Mouse (Mus musculus) left cerebral cortex, adult 2 months (tissue): ENCODE measurements around the gene Pars2. TPM values are rescaled to one million over a fixed set of nuclear protein-coding genes. Genes with fewer than 3 reads are reported as not detected.
A peak's percentile ranks its signal among the peaks of the same experiment; 100 is the strongest.

Experiments
- DNase-seq, 2 experiments: peaks; one replicate each; pipeline ENCODE4 v3.0.0; 2021 to 2022; ENCODE audit warnings: low spot score in 2 of 2, mixed read lengths in 1 of 2; ENCODE audit errors: extremely low spot score in 1 of 2
- H3K27ac ChIP-seq: fragments of 200-600 bp; 2 replicates; pipeline ENCODE4 v1.8.1; 2022
- H3K4me3 ChIP-seq: fragments of 200-600 bp; 2 replicates; pipeline ENCODE4 v1.8.1; 2022
- CTCF ChIP-seq: fragments of 200-600 bp; IDR thresholded peaks from 2 replicates; pipeline ENCODE4 v1.8.1; 2022; ENCODE audit warnings: antibody characterized with exemption, mild to moderate bottlenecking, moderate library complexity
- intact Hi-C: fragments of 180-260 bp; cut with DNase I; formaldehyde crosslinking; loops from one replicate; pipeline ENCODE4 v1.15.1; 2025
- total RNA-seq, 2 experiments: library from RNA; stranded (reverse); gene quantifications; 2 replicates each; pipeline ENCODE4 v1.2.3; 2021

The Pars2 gene
- total RNA-seq, 2 experiments from 2014 or later: 6.1 to 6.3 TPM

DNA sequence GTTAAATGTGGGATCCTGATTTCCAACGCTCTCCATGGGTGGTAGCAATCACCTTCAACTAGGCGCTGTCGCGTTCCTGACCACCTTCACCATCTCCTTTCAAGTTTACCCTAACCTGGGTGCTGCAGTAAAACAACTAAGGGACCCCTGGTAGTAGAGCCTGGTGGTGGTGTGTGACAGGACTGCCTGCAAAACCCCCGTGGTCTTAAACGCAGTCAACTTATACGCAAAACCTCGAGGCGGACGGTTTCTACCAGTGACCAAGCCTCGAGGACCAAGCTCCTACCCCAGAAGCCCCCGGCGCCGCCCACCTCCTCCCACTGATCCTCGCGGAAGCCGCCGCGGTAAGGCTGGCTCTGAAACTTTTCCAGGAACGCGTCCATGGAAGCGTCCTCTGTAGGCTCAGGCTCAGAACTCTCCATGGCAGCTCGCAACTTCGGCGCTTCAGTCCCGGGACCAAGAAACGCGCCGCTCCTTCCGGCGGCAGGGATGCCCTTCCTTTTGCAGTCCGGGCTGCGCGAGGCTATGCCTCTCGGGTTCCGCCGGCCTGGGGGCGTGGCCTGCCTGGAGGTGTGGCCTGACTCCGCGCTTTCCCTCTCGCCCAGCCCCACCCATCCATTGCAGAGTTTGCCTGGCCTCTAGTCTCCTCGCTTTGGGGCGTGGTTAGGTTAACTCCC is 27.7 kb downstream of the Pars2 start, which contains the start of gene Ttc4:
Gene Ttc4, minus strand, starts transcription at position 503 of the 677 bp plus-strand sequence.
- peak within 1 kb of the TSS; percentile 53; the same call in 1 of the 2 replicates for H3K27ac ChIP-seq

DNA sequence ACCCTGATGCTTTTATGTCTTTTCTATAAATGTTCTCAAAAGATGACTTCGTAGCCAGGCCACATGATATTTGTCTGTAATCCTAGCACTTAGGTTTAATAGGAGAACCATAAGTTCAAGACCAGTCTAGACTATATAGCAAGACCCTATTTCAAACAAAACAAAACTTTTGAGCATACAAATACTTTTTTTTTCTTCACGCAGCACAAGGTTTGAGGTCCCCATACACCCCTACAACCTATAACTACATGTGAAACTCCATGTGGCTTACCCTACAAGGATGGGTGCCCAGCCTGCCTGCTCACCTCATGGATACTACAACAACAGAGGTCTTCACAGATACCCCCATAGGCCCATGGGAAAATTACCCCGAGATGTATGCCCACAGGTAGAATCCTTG is 28.3 kb downstream of the Pars2 start:
- Histone ChIP-seq H3K27ac (no peak overlapping the region), H3K4me3 (peak overlapping the region; percentile 72)
- intact Hi-C loops: no loop called here
- no peak for TF ChIP-seq CTCF
- no peak for DNase-seq

More for the DNA sequence above, 27.7 kb downstream of the Pars2 start, which contains the start of gene Ttc4:
- intact Hi-C loops: no loop called here
- peak within 1 kb of the TSS; percentile 72 for H3K4me3 ChIP-seq
- DNase-seq: peak; percentile 85 to 88
- TF ChIP-seq CTCF: no peak

DNA sequence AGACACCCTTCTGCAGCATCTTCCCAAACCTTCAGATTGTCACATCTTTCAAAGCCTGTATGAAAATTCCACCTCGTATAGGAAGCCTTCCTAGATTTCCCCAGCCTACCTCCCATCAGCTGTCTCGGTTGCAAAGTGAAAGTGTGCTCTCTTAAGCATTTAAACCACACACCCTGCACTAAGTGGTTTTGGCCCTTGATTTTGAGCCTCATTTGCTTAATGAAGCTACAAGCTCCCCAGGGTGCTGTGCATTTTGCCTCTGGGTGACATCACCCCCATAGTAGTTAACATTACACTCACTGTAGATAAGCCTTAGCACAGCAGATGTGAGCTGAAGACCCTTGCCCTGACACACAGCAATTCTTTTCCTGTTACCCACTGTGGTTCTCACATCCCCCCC is 30.1 kb downstream of the Pars2 start:
- H3K27ac ChIP-seq: no peak overlapping the region
- DNase-seq: no peak
- no peak overlapping the region for H3K4me3 ChIP-seq
- TF ChIP-seq CTCF: no peak
- intact Hi-C loops: no loop called here

DNA sequence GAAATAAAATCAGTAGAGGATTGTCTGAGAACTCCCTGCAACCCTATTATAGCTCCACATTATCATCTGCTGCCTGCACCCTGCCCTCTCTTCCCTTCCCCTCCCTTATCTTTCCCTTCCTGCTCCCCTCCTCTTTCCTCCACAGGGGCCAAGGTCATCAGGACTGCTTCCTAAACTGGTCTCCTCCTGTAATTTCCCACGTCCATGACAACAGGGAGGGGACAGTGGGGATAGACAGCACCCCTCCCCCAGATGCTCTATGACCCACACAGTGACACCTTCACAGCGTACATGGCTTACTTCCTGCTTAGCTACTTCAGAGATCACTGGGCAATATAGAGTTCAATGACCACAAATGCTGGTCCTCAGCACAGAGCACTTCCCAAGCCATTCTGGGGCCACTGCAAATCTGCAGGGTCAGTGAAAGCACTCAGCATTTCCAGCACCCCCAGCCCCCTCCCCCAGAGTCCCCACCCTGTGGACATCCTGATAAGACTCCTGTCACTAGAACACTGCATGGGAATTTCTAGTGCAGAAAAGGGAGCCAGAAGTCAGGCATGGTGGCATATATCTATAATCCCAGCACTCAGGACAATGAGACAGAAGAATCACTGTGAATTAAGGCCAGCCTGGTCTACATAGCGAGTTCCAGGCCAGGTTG is 37.9 kb downstream of the Pars2 start:
- TF ChIP-seq CTCF: no peak
- no peak overlapping the region for H3K4me3 ChIP-seq
- H3K27ac ChIP-seq: no peak overlapping the region
- DNase-seq: no peak
- intact Hi-C loops: no loop called here

DNA sequence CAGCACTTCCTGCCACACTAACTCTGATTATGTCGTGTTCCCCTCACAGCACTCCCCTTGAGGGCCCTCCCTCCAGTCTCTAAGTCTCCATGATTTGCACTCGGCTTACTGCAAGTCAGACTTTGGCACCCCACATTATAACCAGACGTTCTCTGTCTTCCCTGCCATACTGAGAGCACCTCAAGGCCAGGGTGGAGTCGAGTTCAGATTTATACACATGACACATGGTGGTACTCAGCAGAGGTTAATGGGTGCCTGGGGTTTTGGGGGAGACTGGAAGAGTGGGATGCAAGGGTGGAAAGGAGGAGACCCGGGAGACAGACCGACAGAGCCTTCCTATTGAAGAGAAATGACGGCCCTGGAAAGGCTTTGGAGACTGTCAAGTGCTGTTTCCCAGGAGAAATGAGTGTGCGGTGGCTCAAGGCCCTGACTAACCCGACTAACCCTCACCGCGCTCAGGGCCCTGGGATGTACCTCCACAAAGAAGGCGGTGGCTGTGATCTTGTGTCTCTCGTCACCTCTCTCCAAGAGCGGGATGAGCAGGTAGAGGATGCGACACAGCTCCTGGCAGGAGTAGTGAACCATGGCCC is 43.1 kb downstream of the Pars2 start:
- no peak for DNase-seq
- Histone ChIP-seq H3K4me3 (no peak overlapping the region), H3K27ac (no peak overlapping the region)
- TF ChIP-seq CTCF: no peak
- intact Hi-C loops: no loop called here

GRCm38 (mm10) chr4:106699989-106700388 is 49.1 kb downstream of the Pars2 start:
- peak overlapping the region; percentile 63 for H3K27ac ChIP-seq
- peak; percentile 45 for TF ChIP-seq CTCF
- intact Hi-C loops: loop anchor here (10.0 kb wide), 1 partner anchor 225 kb away; no protein-coding TSS in a partner anchor
- no peak overlapping the region for H3K4me3 ChIP-seq
- peak in 1 of 2 experiments; percentile 31 for DNase-seq

- no peak for DNase-seq
- intact Hi-C loops: loop anchor here (10.0 kb wide), 1 partner anchor 226 kb away; no protein-coding TSS in a partner anchor
- Histone ChIP-seq H3K4me3 (no peak overlapping the region), H3K27ac (peak overlapping the region; percentile 63)
- no peak for TF ChIP-seq CTCF
These were observed 49.9 kb downstream of the Pars2 start for GRCm38 (mm10) chr4:106700798-106701197.

DNA sequence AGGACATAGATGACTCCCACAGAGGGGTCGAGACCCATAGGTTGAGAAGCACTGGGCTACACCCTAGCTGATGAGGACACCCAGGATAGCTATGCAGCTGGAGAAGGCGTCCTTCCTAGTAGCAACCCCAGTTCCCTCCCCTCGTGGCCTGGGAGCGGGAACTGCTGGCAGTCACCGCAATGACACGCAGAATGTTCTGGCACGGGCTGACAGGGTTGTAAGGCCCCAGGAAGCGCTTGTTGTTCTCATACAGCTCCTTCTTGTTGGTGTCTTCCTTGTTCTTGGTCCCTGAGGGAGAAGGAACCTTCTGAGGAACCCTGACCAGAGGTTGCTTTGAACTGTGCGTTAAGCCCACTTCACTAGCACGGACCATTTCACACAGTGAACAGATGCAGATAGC is 53.1 kb downstream of the Pars2 start:
- no peak for DNase-seq
- intact Hi-C loops: loop anchor here (10.0 kb wide), 1 partner anchor 229 kb away; no protein-coding TSS in a partner anchor
- H3K4me3 ChIP-seq: no peak overlapping the region
- TF ChIP-seq CTCF: no peak
- peak overlapping the region; percentile 81 for H3K27ac ChIP-seq

- Histone ChIP-seq H3K4me3 (no peak overlapping the region), H3K27ac (peak overlapping the region; percentile 81)
- DNase-seq: peak; percentile 49 to 56
- intact Hi-C loops: loop anchor here (10.0 kb wide), 1 partner anchor 230 kb away; no protein-coding TSS in a partner anchor
- TF ChIP-seq CTCF: no peak
These were observed 53.5 kb downstream of the Pars2 start for GRCm38 (mm10) chr4:106704416-106704815.

Other genes with a start within 250 kb of the Pars2 start
- 1 to 10 TPM; 2.7 to 4.8 TPM for gene Pcsk9, start 186.7 kb upstream of the Pars2 start, total RNA-seq
- gene Bsnd, start 158.8 kb upstream of the Pars2 start, total RNA-seq: not detected
- 10 to 100 TPM; 85.5 to 87.4 TPM for gene Dhcr24, start 90.0 kb upstream of the Pars2 start, total RNA-seq
- gene Lexm, start 33.8 kb upstream of the Pars2 start, total RNA-seq: under 1 TPM in 1 of 2 experiments, not detected in 1; 0.21 TPM
- under 1 TPM; 0.98 to 1.00 TPM for gene Ttc22, start 28.6 kb upstream of the Pars2 start, total RNA-seq
- gene Ttc4, start 27.9 kb downstream of the Pars2 start, total RNA-seq: 10 to 100 TPM; 44.8 to 47.7 TPM
- 1 to 10 TPM; 3.1 to 4.6 TPM for gene Mroh7, start 79.9 kb downstream of the Pars2 start, total RNA-seq
- gene Fam151a, start 82.8 kb downstream of the Pars2 start, total RNA-seq: not detected
- gene Acot11, start 153.9 kb downstream of the Pars2 start, total RNA-seq: 10 to 100 TPM; 51.7 to 54.1 TPM